ENCODE assay signal across 23 mouse cellular contexts in genomic region chr8:115883808-115884207, GRCm38 (mm10).
"Had no signal": no experiment of that assay in that cellular context is flagged by ENCODE, and none has a peak within 500 bp of the region (broad histone marks: within the 10 kb centered on the region; RNA-seq: fewer than 3 reads in every experiment).

No protein-coding gene starts in this region.

- ATAC-seq: forebrain, embryonic 15.5 days; forebrain, postnatal 0 days; hindbrain, embryonic 16.5 days; inflammation-experienced regulatory T-cells, adult 6 months; intestine, embryonic 15.5 days; intestine, postnatal 0 days had no signal

- H3K27ac ChIP-seq: forebrain, embryonic 15.5 days; heart, adult 2 months; hindbrain, embryonic 10.5 days; hindbrain, embryonic 12.5 days; hindbrain, embryonic 14.5 days; intestine, embryonic 15.5 days; layer of hippocampus, adult 2 months; left cerebral cortex, adult 2 months; limb, embryonic 10.5 days; limb, embryonic 12.5 days had no signal

- H3K9me3 ChIP-seq: forebrain, embryonic 15.5 days; hindbrain, embryonic 10.5 days; hindbrain, embryonic 12.5 days; intestine, embryonic 15.5 days; limb, embryonic 10.5 days; limb, embryonic 12.5 days had no signal

- H3K4me3 ChIP-seq: forebrain, embryonic 15.5 days; heart, adult 2 months; hindbrain, embryonic 10.5 days; hindbrain, embryonic 12.5 days; intestine, embryonic 15.5 days; layer of hippocampus, adult 2 months; left cerebral cortex, adult 2 months; limb, embryonic 10.5 days; limb, embryonic 12.5 days had no signal

- DNase-seq: forebrain, postnatal 0 days; gastrocnemius, postnatal 25 days; heart, adult 2 months; heart, postnatal 10 days; heart, postnatal 4 days; kidney, adult 18-20 months; kidney, adult 8-10 months; kidney, postnatal 14 days; kidney, postnatal 4 days; liver had no signal

- H3K36me3 ChIP-seq: forebrain, embryonic 15.5 days; hindbrain, embryonic 10.5 days; hindbrain, embryonic 12.5 days; intestine, embryonic 15.5 days; limb, embryonic 10.5 days; limb, embryonic 12.5 days had no signal

- H3K4me1 ChIP-seq: forebrain, embryonic 15.5 days; hindbrain, embryonic 12.5 days; intestine, embryonic 15.5 days had no signal

- H3K27me3 ChIP-seq: forebrain, embryonic 15.5 days; hindbrain, embryonic 12.5 days; intestine, embryonic 15.5 days; limb, embryonic 12.5 days had no signal

- H3K9ac ChIP-seq: forebrain, embryonic 15.5 days; forebrain, postnatal 0 days; hindbrain, embryonic 12.5 days; hindbrain, embryonic 14.5 days; intestine, embryonic 15.5 days; limb, embryonic 12.5 days had no signal

- H3K4me2 ChIP-seq: forebrain, embryonic 15.5 days; heart, embryonic 11.5 days; hindbrain, embryonic 12.5 days; hindbrain, embryonic 14.5 days; intestine, embryonic 15.5 days; limb, embryonic 12.5 days had no signal
